Mouse (Mus musculus) lung, embryonic 14.5 days (tissue): ENCODE data around the gene Gm20388. TPM values are rescaled to one million over a fixed set of nuclear protein-coding genes. Genes with fewer than 3 reads are reported as not detected.

Source experiments
- ATAC-seq: fragments of 200-750 bp; cut with Nextera tagmentation; 2 replicates; pipeline ENCODE4 v1.8.0; 2017; ENCODE audit warnings: mild to moderate bottlenecking, moderate TSS enrichment, moderate library complexity; ENCODE audit not compliant: insufficient read depth
- DNase-seq: peaks from one replicate; pipeline ENCODE4 v3.0.0-alpha.2; 2015
- H3K27ac ChIP-seq: fragments of 300-500 bp; sonication (generic); 2 replicates; pipeline ENCODE4 v1.5.1; 2014; ENCODE audit warnings: low read depth, mild to moderate bottlenecking, moderate library complexity
- H3K27me3 ChIP-seq: fragments of 300-500 bp; sonication (generic); 2 replicates; pipeline ENCODE4 v1.6.1; 2014; ENCODE audit warnings: low read length, control low read depth; ENCODE audit not compliant: insufficient read depth
- H3K36me3 ChIP-seq: fragments of 300-500 bp; sonication (generic); 2 replicates; pipeline ENCODE4 v1.6.1; 2014; ENCODE audit warnings: control low read depth; ENCODE audit not compliant: insufficient read depth
- H3K4me1 ChIP-seq: fragments of 300-500 bp; sonication (generic); 2 replicates; pipeline ENCODE4 v1.6.1; 2014; ENCODE audit warnings: antibody characterized with exemption, control low read depth; ENCODE audit not compliant: insufficient read depth
- H3K4me2 ChIP-seq: fragments of 300-500 bp; sonication (generic); 2 replicates; pipeline ENCODE4 v1.6.1; 2014; ENCODE audit warnings: mild to moderate bottlenecking
- H3K4me3 ChIP-seq: fragments of 300-500 bp; sonication (generic); 2 replicates; pipeline ENCODE4 v1.5.1; 2014; ENCODE audit warnings: low read depth, low read length
- H3K9ac ChIP-seq: fragments of 300-500 bp; sonication (generic); 2 replicates; pipeline ENCODE4 v1.6.1; 2014
- H3K9me3 ChIP-seq: fragments of 300-500 bp; sonication (generic); 2 replicates; pipeline ENCODE4 v1.6.1; 2016; ENCODE audit warnings: low read depth, low read length, control low read depth
- CTCF ChIP-seq: IDR thresholded peaks from 2 replicates; pipeline ENCODE4 v1.5.1; 2016; ENCODE audit warnings: antibody characterized with exemption, low read depth
- WGBS: fragments of 180-500 bp; shearing (Covaris S2); extraction: QIAGEN DNeasy Blood & Tissue Kit; methylation state at CpG from one replicate; pipeline ENCODE4 v1.1.7; 2014; 5-methylcytosine and 5-hydroxymethylcytosine counted together
- polyA plus RNA-seq: library from polyadenylated mRNA; unstranded; fragments of >200 nt; fragmentation: Nextera tagmentation; extraction: Ambion mirVana; gene quantifications from 2 replicates; pipeline ENCODE4 v1.2.1, GENCODE M21; 2014

Gene Gm20388
- polyA plus RNA-seq, 1 experiment from 2014 or later: not detected

- ATAC-seq: no peak
- H3K4me2 ChIP-seq: no peak overlapping the region
- no peaks in the 10 kb centered on the region for H3K36me3 ChIP-seq
- no peak for TF ChIP-seq CTCF
- H3K9me3 ChIP-seq: no peaks in the 10 kb centered on the region
- H3K27ac ChIP-seq: no peak overlapping the region
- no peak overlapping the region for H3K4me3 ChIP-seq
- no peak for DNase-seq
- 63% methylated on average over 7 of the region's 7 CpGs for WGBS
- peaks cover 17% of the 10 kb centered on the region for H3K4me1 ChIP-seq
- no peaks in the 10 kb centered on the region for H3K27me3 ChIP-seq
- H3K9ac ChIP-seq: no peak overlapping the region
Observed at GRCm38 (mm10) chr8:120745226-120745625, 834.6 kb downstream of the Gm20388 start.

GRCm38 (mm10) chr8:120746007-120746701 is 835.5 kb downstream of the Gm20388 start:
- no peak for ATAC-seq

GRCm38 (mm10) chr8:120747286-120747685 is 836.6 kb downstream of the Gm20388 start:
- H3K9me3 ChIP-seq: no peaks in the 10 kb centered on the region
- DNase-seq: no peak
- no peak overlapping the region for H3K4me2 ChIP-seq
- no peaks in the 10 kb centered on the region for H3K36me3 ChIP-seq
- ATAC-seq: no peak
- H3K4me1 ChIP-seq: peaks cover 30% of the 10 kb centered on the region
- no peak overlapping the region for H3K9ac ChIP-seq
- H3K4me3 ChIP-seq: no peak overlapping the region
- no peak overlapping the region for H3K27ac ChIP-seq
- H3K27me3 ChIP-seq: no peaks in the 10 kb centered on the region
- no peak for TF ChIP-seq CTCF
- 86% methylated on average over 7 of the region's 7 CpGs for WGBS

More at GRCm38 (mm10) chr8:120746007-120746701, 835.5 kb downstream of the Gm20388 start:
- no peaks in the 10 kb centered on the region for H3K9me3 ChIP-seq
- WGBS: 76% methylated on average over 18 of the region's 18 CpGs
- H3K27ac ChIP-seq: no peak overlapping the region
- H3K4me3 ChIP-seq: no peak overlapping the region
- no peak for DNase-seq
- no peak overlapping the region for H3K9ac ChIP-seq
- H3K4me1 ChIP-seq: peaks cover 19% of the 10 kb centered on the region
- H3K4me2 ChIP-seq: no peak overlapping the region
- no peak for TF ChIP-seq CTCF
- H3K36me3 ChIP-seq: no peaks in the 10 kb centered on the region
- H3K27me3 ChIP-seq: no peaks in the 10 kb centered on the region

- peaks cover 18% of the 10 kb centered on the region for H3K4me1 ChIP-seq
- DNase-seq (no peak), ATAC-seq (no peak)
- TF ChIP-seq CTCF: no peak
- H3K4me2 ChIP-seq: no peak overlapping the region
- no peak overlapping the region for H3K9ac ChIP-seq
- WGBS: 73% methylated on average over 9 of the region's 9 CpGs
- no peaks in the 10 kb centered on the region for H3K27me3 ChIP-seq
- no peaks in the 10 kb centered on the region for H3K9me3 ChIP-seq
- H3K27ac ChIP-seq: no peak overlapping the region
- no peak overlapping the region for H3K4me3 ChIP-seq
- no peaks in the 10 kb centered on the region for H3K36me3 ChIP-seq
Observed at GRCm38 (mm10) chr8:120750616-120751015, 840.0 kb downstream of the Gm20388 start.

GRCm38 (mm10) chr8:120751226-120752081 is 840.8 kb downstream of the Gm20388 start:
- Histone ChIP-seq H3K9me3 (no peaks in the 10 kb centered on the region), H3K4me1 (peaks cover 24% of the 10 kb centered on the region; the same call in 1 of the 2 replicates), H3K36me3 (no peaks in the 10 kb centered on the region), H3K27me3 (no peaks in the 10 kb centered on the region), H3K4me2 (peak overlapping the region; percentile 45), H3K9ac (peak overlapping the region; percentile 11; the same call in 1 of the 2 replicates), H3K27ac (peak overlapping the region; percentile 83), H3K4me3 (no peak overlapping the region)
- 0 out of 2 replicates have a peak, but pooled peaks have one; percentile 17 for TF ChIP-seq CTCF
- DNase-seq (no peak), ATAC-seq (peak; percentile 64)
- WGBS: 57% methylated on average over 21 of the region's 21 CpGs

GRCm38 (mm10) chr8:120752082-120752452 is 841.4 kb downstream of the Gm20388 start:
- Histone ChIP-seq H3K27ac (peak overlapping the region; percentile 83), H3K9ac (peak overlapping the region; percentile 11; the same call in 1 of the 2 replicates), H3K9me3 (no peaks in the 10 kb centered on the region), H3K36me3 (no peaks in the 10 kb centered on the region), H3K27me3 (no peaks in the 10 kb centered on the region), H3K4me2 (peak overlapping the region; percentile 45), H3K4me3 (no peak overlapping the region), H3K4me1 (peaks cover 24% of the 10 kb centered on the region; the same call in 1 of the 2 replicates)
- peak; percentile 89 for DNase-seq
- TF ChIP-seq CTCF: no peak
- 2% methylated on average over 12 of the region's 12 CpGs for WGBS
- peak; percentile 84 for ATAC-seq

DNA sequence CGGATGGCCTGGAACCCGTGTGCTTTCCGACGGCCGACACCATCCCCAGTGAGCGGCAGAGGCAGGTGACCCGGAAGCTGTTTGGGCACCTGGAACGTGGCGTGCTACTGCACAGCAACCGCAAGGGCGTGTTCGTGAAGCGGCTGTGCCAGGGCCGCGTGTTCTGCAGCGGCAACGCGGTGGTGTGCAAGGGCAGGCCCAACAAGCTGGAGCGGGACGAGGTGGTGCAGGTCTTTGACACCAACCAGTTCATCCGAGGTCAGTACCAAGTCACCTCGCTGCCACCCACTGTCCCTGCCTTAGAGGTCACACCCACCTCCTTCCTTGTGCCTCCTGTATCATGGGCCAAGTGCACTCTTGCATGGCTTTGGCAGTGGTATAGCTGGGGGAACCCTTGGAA is 842.8 kb downstream of the Gm20388 start:
- no peak for TF ChIP-seq CTCF

More for the DNA sequence above, 842.8 kb downstream of the Gm20388 start:
- peaks cover 24% of the 10 kb centered on the region; the same call in 1 of the 2 replicates for H3K4me1 ChIP-seq
- H3K9ac ChIP-seq: no peak overlapping the region
- no peak for DNase-seq
- no peaks in the 10 kb centered on the region for H3K27me3 ChIP-seq
- ATAC-seq: no peak
- H3K9me3 ChIP-seq: no peaks in the 10 kb centered on the region
- no peak overlapping the region for H3K4me3 ChIP-seq
- H3K4me2 ChIP-seq: no peak overlapping the region
- no peaks in the 10 kb centered on the region for H3K36me3 ChIP-seq
- H3K27ac ChIP-seq: no peak overlapping the region
- WGBS: 89% methylated on average over 22 of the region's 22 CpGs
